7 mouse cellular contexts compared by ENCODE assay signal in genomic region chr12:25208670-25209332, GRCm38 (mm10).
DNase-seq lines count a peak whose midpoint lies in the region; ATAC-seq and TF ChIP-seq lines count a peak whose summit lies in the region.

No protein-coding gene starts in this region.

- no peaks in the 10 kb centered on the region for H3K36me3 ChIP-seq in liver, embryonic 12.5 days
- H3K36me3 ChIP-seq in intestine, embryonic 14.5 days (ENCODE audit: control insufficient read depth, insufficient read depth, low read length): no peaks in the 10 kb centered on the region
- H3K36me3 ChIP-seq in megakaryocyte, embryonic 14.5 days (replicated peaks; ENCODE audit: low read length): peaks cover 5% of the 10 kb centered on the region

- TF ChIP-seq POLR2A in bone marrow macrophage, adult 2 months (IDR thresholded peaks at IDR 0.05; ENCODE audit: borderline replicate concordance, low read depth, low read length): no peak

- no peak overlapping the region; the same call in 1 of the 2 replicates for H3K27ac ChIP-seq in liver, embryonic 12.5 days
- peak overlapping the region; percentile 78 for H3K27ac ChIP-seq in bone marrow macrophage, adult 2 months (ENCODE audit: insufficient read depth, low read depth, low read length)
- 0 out of 2 replicates have a peak overlapping the region, but pooled peaks have one; percentile 2 for H3K27ac ChIP-seq in intestine, embryonic 14.5 days (ENCODE audit: low read depth)

- no peak for ATAC-seq in liver, embryonic 12.5 days
- peak; percentile 53; the same call in 1 of the 2 replicates for ATAC-seq in intestine, embryonic 14.5 days (replicated peaks; ENCODE audit: low FRiP score, low TSS enrichment, low read depth)

- no peak for TF ChIP-seq CTCF in bone marrow macrophage, adult 2 months (IDR thresholded peaks at IDR 0.05; ENCODE audit: low read depth, low read length)

- no peak overlapping the region for H3K4me2 ChIP-seq in liver, embryonic 12.5 days
- H3K4me2 ChIP-seq in intestine, embryonic 14.5 days (ENCODE audit: low read length): no peak overlapping the region

- no peaks in the 10 kb centered on the region for H3K9me3 ChIP-seq in liver, embryonic 12.5 days (replicated peaks)
- no peaks in the 10 kb centered on the region for H3K9me3 ChIP-seq in intestine, embryonic 14.5 days (ENCODE audit: control insufficient read depth, low read length)
- H3K9me3 ChIP-seq in megakaryocyte, embryonic 14.5 days: peaks cover 4% of the 10 kb centered on the region; the same call in 1 of the 2 replicates

- 17% methylated on average over 11 of the region's 11 CpGs for WGBS in liver, embryonic 12.5 days (ENCODE audit: insufficient replicate concordance)
- WGBS in intestine, embryonic 14.5 days: 39% methylated on average over 11 of the region's 11 CpGs

- no peak overlapping the region for H3K4me3 ChIP-seq in liver, embryonic 12.5 days
- no peak overlapping the region for H3K4me3 ChIP-seq in bone marrow macrophage, adult 2 months (ENCODE audit: insufficient read depth, low read length)
- no peak overlapping the region for H3K4me3 ChIP-seq in intestine, embryonic 14.5 days (ENCODE audit: low read depth, low read length)
- peak overlapping the region; percentile 79 for H3K4me3 ChIP-seq in megakaryocyte, embryonic 14.5 days (replicated peaks)

- H3K27me3 ChIP-seq in liver, embryonic 12.5 days (replicated peaks): no peaks in the 10 kb centered on the region
- H3K27me3 ChIP-seq in intestine, embryonic 14.5 days (replicated peaks; ENCODE audit: control insufficient read depth, insufficient read depth, low read length): no peaks in the 10 kb centered on the region
- H3K27me3 ChIP-seq in megakaryocyte, embryonic 14.5 days (replicated peaks): no peaks in the 10 kb centered on the region

- peaks cover 17% of the 10 kb centered on the region; the same call in 1 of the 2 replicates for H3K4me1 ChIP-seq in liver, embryonic 12.5 days
- peaks cover 42% of the 10 kb centered on the region for H3K4me1 ChIP-seq in bone marrow macrophage, adult 2 months (ENCODE audit: control insufficient read depth, insufficient read depth, low read length)
- H3K4me1 ChIP-seq in intestine, embryonic 14.5 days (replicated peaks; ENCODE audit: control insufficient read depth, insufficient read depth, low read length): peaks cover 11% of the 10 kb centered on the region; the same call in 1 of the 2 replicates
- peaks cover 75% of the 10 kb centered on the region for H3K4me1 ChIP-seq in megakaryocyte, embryonic 14.5 days

- H3K9ac ChIP-seq in liver, embryonic 12.5 days: no peak overlapping the region
- no peak overlapping the region for H3K9ac ChIP-seq in intestine, embryonic 14.5 days (ENCODE audit: low read length)

- peak; percentile 27 for DNase-seq in liver
- DNase-seq in intestine, embryonic 14.5 days (ENCODE audit: low spot score): no peak
- no peak for DNase-seq in right cerebral cortex, postnatal 14 days
- no peak for DNase-seq in urinary bladder, adult 2 months (ENCODE audit: low spot score)
